ENCODE assay signal across 23 mouse cellular contexts in the genomic region with DNA sequence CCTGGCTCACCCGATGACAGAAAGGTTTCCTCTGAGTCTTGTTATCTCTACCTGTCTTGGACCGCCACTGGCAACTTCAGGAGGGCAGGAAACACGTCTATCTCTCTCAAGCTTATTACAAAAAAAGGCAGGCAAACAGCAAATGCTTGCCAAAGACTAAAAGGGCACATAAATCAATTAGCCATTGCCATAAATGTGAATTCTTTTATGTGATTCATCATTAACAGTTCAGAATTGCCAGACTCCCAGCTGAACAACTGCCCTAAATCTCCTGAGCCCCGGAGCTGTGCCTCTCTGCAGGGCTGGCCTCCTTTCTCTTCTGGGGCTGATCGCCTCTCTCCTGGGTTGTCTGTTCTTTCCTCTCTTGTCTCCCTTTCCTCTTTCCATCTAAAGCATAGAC.
A peak's percentile ranks its signal among the peaks of the same experiment; 100 is the strongest.
DNase-seq lines count a peak whose midpoint lies in the region; ATAC-seq and TF ChIP-seq lines count a peak whose summit lies in the region.
"Had no signal": no experiment of that assay in that cellular context is flagged by ENCODE, and none has a peak within 500 bp of the region (broad histone marks: within the 10 kb centered on the region; RNA-seq: fewer than 3 reads in every experiment).

No protein-coding gene starts in this region.

- no peaks in the 10 kb centered on the region for H3K36me3 ChIP-seq in kidney, postnatal 0 days (ENCODE audit: insufficient read depth, low read length)
- no peaks in the 10 kb centered on the region for H3K36me3 ChIP-seq in kidney, embryonic 14.5 days (ENCODE audit: control insufficient read depth, insufficient read depth, low read length)
- no peaks in the 10 kb centered on the region for H3K36me3 ChIP-seq in embryonic facial prominence, embryonic 10.5 days (replicated peaks)
- H3K36me3 ChIP-seq: forebrain, embryonic 10.5 days; forebrain, embryonic 15.5 days; G1E; heart, embryonic 15.5 days; hindbrain, embryonic 13.5 days had no signal

- no peak overlapping the region for H3K4me2 ChIP-seq in kidney, postnatal 0 days (ENCODE audit: low read length)
- H3K4me2 ChIP-seq in kidney, embryonic 14.5 days (replicated peaks; ENCODE audit: low read depth, low read length) = no peak overlapping the region
- H3K4me2 ChIP-seq: forebrain, embryonic 15.5 days; heart, embryonic 15.5 days; hindbrain, embryonic 13.5 days had no signal

- peak; percentile 55 for DNase-seq in kidney, postnatal 0 days (ENCODE audit: low spot score)
- DNase-seq in MN1 (ENCODE audit: low spot score) = peak; percentile 56
- DNase-seq in embryonic facial prominence, embryonic 10.5 days (ENCODE audit: low spot score) = no peak
- no peak for DNase-seq in spleen, postnatal 10 days (ENCODE audit: low spot score in 2 of 2)
- DNase-seq in cerebellum, postnatal 25 days = no peak
- DNase-seq in gastrocnemius, adult 18-20 months (ENCODE audit: low spot score) = no peak
- DNase-seq: adrenal gland, adult 8-10 months; B cell, adult 2 months; cerebellum, adult 11 months; cerebellum, adult 8-10 months; cerebellum, postnatal 14 days; gastrocnemius, postnatal 14 days; heart, postnatal 14 days had no signal

- no peaks in the 10 kb centered on the region for H3K9me3 ChIP-seq in kidney, postnatal 0 days (replicated peaks; ENCODE audit: low read length)
- no peaks in the 10 kb centered on the region for H3K9me3 ChIP-seq in kidney, embryonic 14.5 days (ENCODE audit: control insufficient read depth, low read length)
- no peaks in the 10 kb centered on the region for H3K9me3 ChIP-seq in embryonic facial prominence, embryonic 10.5 days
- H3K9me3 ChIP-seq: forebrain, embryonic 10.5 days; forebrain, embryonic 15.5 days; heart, embryonic 15.5 days; hindbrain, embryonic 13.5 days had no signal

- H3K9ac ChIP-seq in kidney, postnatal 0 days (ENCODE audit: low read depth, low read length) = no peak overlapping the region
- H3K9ac ChIP-seq in kidney, embryonic 14.5 days (ENCODE audit: low read depth, low read length) = no peak overlapping the region
- H3K9ac ChIP-seq: forebrain, embryonic 15.5 days; heart, embryonic 15.5 days; hindbrain, embryonic 13.5 days had no signal

- no peak overlapping the region for H3K27ac ChIP-seq in kidney, postnatal 0 days
- no peak overlapping the region for H3K27ac ChIP-seq in kidney, embryonic 14.5 days (ENCODE audit: low read depth, low read length)
- H3K27ac ChIP-seq in embryonic facial prominence, embryonic 10.5 days (replicated peaks) = 0 out of 2 replicates have a peak overlapping the region, but pooled peaks have one; percentile 4
- H3K27ac ChIP-seq: forebrain, embryonic 10.5 days; forebrain, embryonic 15.5 days; heart, embryonic 15.5 days; hindbrain, embryonic 13.5 days; hindbrain, postnatal 0 days had no signal

- no peak overlapping the region for H3K4me3 ChIP-seq in kidney, postnatal 0 days (replicated peaks; ENCODE audit: low read depth, low read length)
- H3K4me3 ChIP-seq in kidney, embryonic 14.5 days (ENCODE audit: low read length) = no peak overlapping the region
- H3K4me3 ChIP-seq in embryonic facial prominence, embryonic 10.5 days = no peak overlapping the region
- H3K4me3 ChIP-seq: erythroblast, embryonic 14.5 days; forebrain, embryonic 10.5 days; forebrain, embryonic 15.5 days; heart, embryonic 15.5 days; hindbrain, embryonic 13.5 days had no signal

- H3K4me1 ChIP-seq in kidney, postnatal 0 days (replicated peaks; ENCODE audit: insufficient read depth, low read length) = no peaks in the 10 kb centered on the region
- peaks cover 10% of the 10 kb centered on the region; the same call in 1 of the 2 replicates for H3K4me1 ChIP-seq in kidney, embryonic 14.5 days (ENCODE audit: control insufficient read depth, insufficient read depth, low read length)
- H3K4me1 ChIP-seq in embryonic facial prominence, embryonic 10.5 days = peaks cover 38% of the 10 kb centered on the region

- 36% methylated on average over 5 of the region's 5 CpGs for WGBS in kidney, postnatal 0 days
- WGBS in kidney, embryonic 14.5 days = 37% methylated on average over 5 of the region's 5 CpGs
- whole genome bisulfite sequencing in embryonic facial prominence, embryonic 10.5 days = 75% methylated on average over 5 of the region's 5 CpGs

- ATAC-seq in kidney, postnatal 0 days (replicated peaks; ENCODE audit: low FRiP score, low read depth) = no peak
- no peak for ATAC-seq in kidney, embryonic 14.5 days (ENCODE audit: low FRiP score, low TSS enrichment)
- peak; percentile 42 for ATAC-seq in megakaryocyte progenitor cell, adult 5-6 weeks (replicated peaks; ENCODE audit: poor library complexity)
- ATAC-seq: CD4-positive, CD25-positive, alpha-beta regulatory T cell, adult 4 months; forebrain, embryonic 15.5 days; hindbrain, postnatal 0 days had no signal

- no peak for TF ChIP-seq CTCF in kidney, postnatal 0 days (IDR thresholded peaks at IDR 0.05; ENCODE audit: low read depth)

- H3K27me3 ChIP-seq in kidney, postnatal 0 days (ENCODE audit: insufficient read depth, low read length) = no peaks in the 10 kb centered on the region
- H3K27me3 ChIP-seq in kidney, embryonic 14.5 days (ENCODE audit: control insufficient read depth, insufficient read depth, low read length) = no peaks in the 10 kb centered on the region
- no peaks in the 10 kb centered on the region; the same call in 1 of the 2 replicates for H3K27me3 ChIP-seq in embryonic facial prominence, embryonic 10.5 days (replicated peaks; ENCODE audit: low read depth, poor library complexity, severe bottlenecking)
- H3K27me3 ChIP-seq: forebrain, embryonic 15.5 days; heart, embryonic 15.5 days; hindbrain, embryonic 13.5 days had no signal

Comparison
In these comparisons a context has a peak if more than half of its experiments do, and no peak if none do; other contexts are left out.
1. DNase-seq: peak in kidney, postnatal 0 days (single experiment) and MN1 (single experiment); none in embryonic facial prominence, embryonic 10.5 days (single experiment), spleen, postnatal 10 days (0 of 2), cerebellum, postnatal 25 days (0 of 2) and gastrocnemius, adult 18-20 months (single experiment).